Mouse (Mus musculus): ENCODE data around the gene Kdm6a.

DNA sequence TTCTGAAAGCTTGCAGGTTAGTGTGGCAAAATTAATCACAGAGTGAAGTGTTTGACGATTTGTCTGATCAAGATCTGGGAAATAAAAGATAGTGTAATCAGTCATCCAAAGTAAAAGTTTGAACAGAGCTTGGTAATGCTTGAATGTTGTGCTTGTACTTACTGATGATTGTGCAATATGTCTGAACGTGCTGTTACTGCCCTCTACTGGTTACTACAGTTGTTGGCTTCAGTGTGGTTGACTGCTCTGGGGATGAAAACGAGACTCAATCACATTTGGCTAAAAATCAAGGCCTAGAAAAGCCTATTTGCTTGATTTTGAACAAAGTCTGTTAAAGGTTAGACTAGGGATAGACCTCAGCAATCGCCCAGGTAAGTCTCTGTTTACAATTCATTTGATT lies 92.4 kb downstream of the Kdm6a start:
- TF ChIP-seq CTCF (IDR thresholded peaks at IDR 0.05; ENCODE audit: low read depth) = peak; percentile 92
- TF ChIP-seq EP300 (optimal IDR thresholded peaks at IDR 0.05) = no peak

All from stomach, postnatal 0 days (tissue).